Mouse (Mus musculus) cerebellum, adult 9-10 months (tissue): ENCODE results near the gene Numa1.
"Not testable (repeated sequence)": the region's sequence is repeated elsewhere in the genome, so short reads cannot be mapped to it uniquely, and the experiment has no call there.

ENCODE experiments used
- DNase-seq: peaks from one replicate; pipeline ENCODE4 v3.0.0; 2022

Gene Numa1

GRCm38 (mm10) chr7:101994241-101994640 lies 60.3 kb downstream of the Numa1 start:
- no peak for DNase-seq

GRCm38 (mm10) chr7:101998194-101998927 lies 64.5 kb downstream of the Numa1 start:
- DNase-seq: peak; percentile 94

GRCm38 (mm10) chr7:101999461-102000151 lies 65.7 kb downstream of the Numa1 start:
- DNase-seq: peak; percentile 77

- no peak for DNase-seq
These were observed 66.4 kb downstream of the Numa1 start for GRCm38 (mm10) chr7:102000296-102000695.

- peak; percentile 59 for DNase-seq
These were observed 67.2 kb downstream of the Numa1 start for GRCm38 (mm10) chr7:102000921-102001630.

GRCm38 (mm10) chr7:102006520-102006919 lies 72.6 kb downstream of the Numa1 start:
- no peak for DNase-seq

- peak; percentile 56 for DNase-seq
These were observed 77.9 kb downstream of the Numa1 start for GRCm38 (mm10) chr7:102011855-102012254.

GRCm38 (mm10) chr7:102013416-102013815 lies 79.5 kb downstream of the Numa1 start:
- no peak for DNase-seq

GRCm38 (mm10) chr7:102014995-102015394 lies 81.1 kb downstream of the Numa1 start:
- no peak for DNase-seq

- no peak for DNase-seq
These were observed 83.0 kb downstream of the Numa1 start for GRCm38 (mm10) chr7:102016936-102017335.

- DNase-seq: no peak
These were observed 83.5 kb downstream of the Numa1 start for GRCm38 (mm10) chr7:102017452-102017851.

- DNase-seq: no peak
These were observed 84.1 kb downstream of the Numa1 start for GRCm38 (mm10) chr7:102018034-102018433.

GRCm38 (mm10) chr7:102018590-102018989 lies 84.7 kb downstream of the Numa1 start, which contains the start of gene Il18bp:
TSS of gene Il18bp (minus strand) at chr7:102018690.
- DNase-seq: no peak

- DNase-seq: no peak
These were observed 85.5 kb downstream of the Numa1 start for GRCm38 (mm10) chr7:102019362-102019761.

- DNase-seq: not testable (repeated sequence)
These were observed 87.0 kb downstream of the Numa1 start for GRCm38 (mm10) chr7:102020934-102021333.

- DNase-seq: no peak
These were observed 89.9 kb downstream of the Numa1 start for GRCm38 (mm10) chr7:102023821-102024220.

- no peak for DNase-seq
These were observed 91.5 kb downstream of the Numa1 start for GRCm38 (mm10) chr7:102025187-102026119.

- peak; percentile 46 for DNase-seq
These were observed 101.0 kb downstream of the Numa1 start for GRCm38 (mm10) chr7:102034904-102035303.

GRCm38 (mm10) chr7:102035534-102035933 lies 101.6 kb downstream of the Numa1 start:
- no peak for DNase-seq

- no peak for DNase-seq
These were observed 103.4 kb downstream of the Numa1 start for GRCm38 (mm10) chr7:102037318-102037717.

- DNase-seq: no peak
These were observed 108.4 kb downstream of the Numa1 start for GRCm38 (mm10) chr7:102042314-102042713.

GRCm38 (mm10) chr7:102048524-102048923 lies 114.6 kb downstream of the Numa1 start:
- not testable (repeated sequence) for DNase-seq
